Mouse (Mus musculus) CD8-positive naive resting alpha-beta T cell, adult 2 months (primary cell): ENCODE data around the gene Thap3.

Experiments
- DNase-seq, 2 experiments: peaks; one replicate each; pipeline ENCODE4 v3.0.0; 2022; ENCODE audit warnings: low read depth in 2 of 2, low spot score in 2 of 2

Thap3 gene

DNA sequence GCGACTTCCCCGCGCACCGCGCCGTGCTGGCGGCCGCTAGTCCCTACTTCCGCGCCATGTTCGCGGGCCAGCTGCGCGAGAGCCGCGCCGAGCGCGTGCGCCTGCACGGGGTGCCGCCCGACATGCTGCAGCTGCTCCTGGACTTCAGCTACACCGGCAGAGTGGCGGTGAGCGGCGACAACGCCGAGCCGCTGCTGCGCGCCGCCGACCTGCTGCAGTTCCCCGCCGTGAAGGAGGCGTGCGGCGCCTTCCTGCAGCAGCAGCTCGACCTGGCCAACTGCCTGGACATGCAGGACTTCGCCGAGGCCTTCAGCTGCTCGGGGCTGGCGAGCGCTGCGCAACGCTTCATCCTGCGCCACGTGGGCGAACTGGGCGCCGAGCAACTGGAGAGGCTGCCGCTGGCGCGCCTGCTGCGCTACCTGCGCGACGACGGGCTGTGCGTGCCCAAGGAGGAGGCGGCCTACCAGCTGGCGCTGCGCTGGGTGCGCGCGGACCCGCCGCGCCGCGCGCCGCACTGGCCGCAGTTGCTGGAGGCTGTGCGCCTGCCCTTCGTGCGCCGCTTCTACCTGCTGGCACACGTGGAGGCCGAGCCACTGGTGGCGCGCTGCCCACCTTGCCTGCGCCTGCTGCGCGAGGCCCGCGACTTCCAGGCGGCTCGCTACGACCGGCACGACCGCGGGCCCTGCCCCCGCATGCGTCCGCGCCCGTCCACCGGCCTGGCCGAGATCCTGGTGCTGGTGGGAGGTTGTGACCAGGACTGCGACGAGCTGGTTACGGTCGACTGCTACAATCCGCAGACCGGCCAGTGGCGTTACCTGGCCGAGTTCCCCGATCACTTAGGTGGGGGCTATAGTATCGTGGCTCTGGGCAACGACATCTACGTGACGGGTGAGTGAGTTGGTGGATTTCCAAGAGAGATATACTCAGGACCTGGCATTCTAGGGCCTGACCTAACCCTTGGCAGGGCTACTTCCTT lies 20.6 kb upstream of the Thap3 start:
- DNase-seq: peak; percentile 44 to 49

DNA sequence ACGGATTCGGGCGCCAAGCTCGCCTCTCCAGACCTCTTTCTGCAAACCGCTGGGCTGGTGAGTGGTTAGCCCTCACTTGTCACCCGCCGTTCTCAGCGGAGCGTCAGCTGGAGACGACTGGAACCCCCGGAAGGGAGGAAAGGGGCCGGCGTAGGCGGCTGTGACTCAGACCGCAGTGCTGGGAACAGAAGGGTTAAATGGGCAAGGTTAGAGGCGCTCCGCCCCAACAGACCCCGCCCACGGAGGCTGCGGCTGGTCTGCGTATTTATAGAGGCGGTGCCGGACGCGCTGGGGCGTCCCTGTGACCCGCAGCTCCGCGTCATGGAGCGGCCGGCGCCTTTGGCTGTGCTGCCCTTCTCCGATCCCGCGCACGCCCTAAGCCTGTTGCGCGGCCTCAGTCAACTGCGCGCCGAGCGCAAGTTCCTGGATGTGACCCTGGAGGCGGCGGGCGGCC lies 19.9 kb upstream of the Thap3 start, which contains the start of gene Klhl21:
Gene Klhl21, plus strand, starts transcription at position 182 of the 454 bp plus-strand sequence.
- DNase-seq: peak; percentile 86 to 92

DNA sequence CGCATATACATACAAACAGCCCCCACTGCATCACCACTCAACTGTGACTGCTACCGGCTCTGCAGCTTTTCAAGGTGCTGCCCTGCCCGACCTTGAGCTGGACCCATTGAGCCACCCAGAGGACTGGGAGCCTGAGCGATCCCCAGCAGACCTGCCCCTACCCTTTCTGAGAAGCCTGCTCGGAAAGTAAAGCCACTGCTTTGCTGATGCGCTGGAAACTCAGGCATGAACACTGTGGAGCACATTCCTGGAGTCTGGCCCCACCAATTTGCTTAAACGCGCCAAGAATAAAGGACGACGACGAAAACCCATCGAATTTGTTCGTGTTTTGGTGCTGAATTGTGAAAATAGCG lies 19.3 kb upstream of the Thap3 start:
- no peak for DNase-seq

DNA sequence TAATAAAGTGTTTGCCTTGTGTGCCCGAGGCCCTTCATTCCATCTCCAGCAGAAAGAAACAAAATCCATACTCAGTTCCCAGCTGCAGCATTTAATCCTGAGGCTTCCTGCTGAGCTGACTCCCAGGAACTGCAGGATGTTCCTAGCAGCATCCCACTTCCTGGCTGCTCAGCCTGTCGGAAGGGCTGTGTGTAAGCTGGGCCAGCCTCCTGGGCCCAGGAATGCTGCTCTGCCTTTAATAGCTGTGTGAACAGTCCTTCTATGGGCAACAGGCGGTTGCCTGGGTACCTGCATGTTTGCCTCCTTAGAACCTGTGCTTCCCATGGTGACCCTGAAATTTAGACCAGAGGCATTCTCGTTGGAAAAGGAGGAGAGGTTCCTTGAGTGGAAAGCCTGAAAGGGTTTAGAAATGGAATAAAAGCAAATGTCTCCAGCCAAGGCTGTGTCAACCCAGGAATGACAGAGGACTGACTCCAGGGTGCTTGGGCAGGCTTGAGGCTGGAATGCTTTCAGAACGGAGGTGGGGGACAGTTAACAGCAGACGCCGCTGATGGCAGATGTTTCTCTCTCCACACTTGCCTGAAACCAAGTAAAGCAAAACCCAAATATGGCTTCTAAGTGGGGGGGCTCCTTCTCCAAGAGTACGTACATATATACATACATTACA lies 18.8 kb upstream of the Thap3 start:
- DNase-seq: no peak

DNA sequence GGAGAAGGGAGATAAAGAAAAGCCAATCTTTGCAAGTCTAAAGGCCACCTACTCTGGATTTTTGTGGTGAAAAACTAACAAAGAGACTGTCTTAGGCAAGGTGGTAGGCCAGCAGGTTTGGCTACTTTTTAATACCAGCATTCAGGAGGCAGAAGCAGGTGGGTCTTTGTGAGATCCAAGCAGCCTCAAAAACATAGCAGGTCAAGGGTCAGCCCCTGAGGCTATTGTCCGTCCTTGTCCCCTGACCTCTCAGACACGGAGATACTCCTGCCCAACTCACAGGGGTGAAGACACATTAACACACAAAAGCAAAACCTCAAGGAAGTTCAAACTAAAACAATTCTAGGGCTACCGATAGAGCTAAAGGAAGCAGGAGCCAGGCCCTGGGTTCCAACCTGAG lies 18.0 kb upstream of the Thap3 start:
- no peak for DNase-seq

DNA sequence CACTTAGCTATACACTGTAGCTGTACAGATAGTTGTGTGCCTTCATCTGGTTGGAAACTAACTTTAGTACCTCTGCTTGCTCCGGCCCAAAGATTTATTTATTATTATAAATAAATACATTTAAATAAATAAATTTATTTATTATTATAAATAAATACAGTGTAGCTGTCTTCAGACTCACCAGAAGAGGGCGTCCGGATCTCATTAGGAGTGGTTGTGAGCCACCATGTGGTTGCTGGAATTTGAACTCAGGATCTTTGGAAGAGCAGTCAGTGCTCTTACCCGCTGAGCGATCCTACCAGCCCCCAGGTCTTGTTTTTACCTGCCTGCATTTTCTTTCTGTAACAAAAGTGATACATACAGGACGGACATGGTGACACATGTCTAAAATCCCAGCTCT lies 17.3 kb upstream of the Thap3 start:
- DNase-seq: no peak

DNA sequence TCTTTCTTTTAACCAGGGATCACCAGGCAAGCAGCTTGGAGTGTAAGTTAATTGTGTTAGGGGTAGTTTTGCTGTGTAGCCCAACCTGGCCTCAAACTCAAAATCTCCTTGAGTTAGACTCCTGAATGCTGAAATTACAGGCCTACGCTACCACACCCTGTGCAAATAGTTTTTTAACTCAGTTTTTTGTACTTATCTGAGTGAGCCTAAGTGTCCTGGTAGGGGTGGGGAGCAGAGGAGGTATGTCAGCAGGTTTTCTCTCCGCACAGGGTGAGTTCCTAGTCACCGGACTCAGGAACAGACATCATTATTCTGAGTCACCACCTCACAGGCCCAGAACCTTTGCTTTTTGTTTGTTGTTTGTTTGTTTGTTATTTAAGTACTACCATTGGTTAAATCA lies 13.3 kb upstream of the Thap3 start:
- no peak for DNase-seq

DNA sequence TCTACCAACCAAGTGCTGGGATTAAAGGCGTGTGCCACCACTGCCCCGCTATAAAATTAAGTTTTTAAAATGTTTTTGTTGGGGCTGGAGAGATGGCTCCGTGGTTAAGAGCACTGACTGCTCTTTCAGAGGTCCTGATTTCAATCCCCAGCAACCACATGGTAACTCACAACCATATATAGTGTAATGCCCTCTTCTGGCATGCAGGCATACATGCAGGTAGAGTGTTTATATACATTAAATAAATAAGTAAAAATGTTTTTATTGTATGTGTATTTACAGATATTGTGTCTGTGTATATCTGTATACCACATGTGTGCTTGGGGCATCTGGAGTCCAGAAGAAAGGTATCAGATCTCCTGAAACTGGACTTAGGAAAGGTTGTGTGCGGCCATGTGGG lies 12.5 kb upstream of the Thap3 start:
- no peak for DNase-seq

DNA sequence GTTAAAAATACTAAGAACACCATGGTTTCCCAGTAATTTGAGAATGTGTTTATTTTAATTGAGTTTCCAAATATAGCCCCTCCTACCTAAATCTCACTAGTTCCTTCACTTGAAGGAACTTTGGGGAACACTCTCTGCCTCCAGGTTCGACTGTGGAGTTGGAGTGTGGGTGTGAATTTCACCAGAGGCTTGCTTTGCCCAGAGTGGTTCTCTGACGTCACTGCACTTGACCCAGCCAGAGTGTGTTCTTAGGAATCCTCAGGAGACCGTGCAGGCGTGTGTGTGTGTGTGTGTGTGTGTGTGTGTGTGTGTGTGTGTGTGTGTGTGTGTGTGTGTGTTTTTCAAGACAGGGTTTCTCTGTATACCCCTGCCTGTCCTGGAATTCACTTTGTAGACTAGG lies 12.1 kb upstream of the Thap3 start:
- DNase-seq: no peak

DNA sequence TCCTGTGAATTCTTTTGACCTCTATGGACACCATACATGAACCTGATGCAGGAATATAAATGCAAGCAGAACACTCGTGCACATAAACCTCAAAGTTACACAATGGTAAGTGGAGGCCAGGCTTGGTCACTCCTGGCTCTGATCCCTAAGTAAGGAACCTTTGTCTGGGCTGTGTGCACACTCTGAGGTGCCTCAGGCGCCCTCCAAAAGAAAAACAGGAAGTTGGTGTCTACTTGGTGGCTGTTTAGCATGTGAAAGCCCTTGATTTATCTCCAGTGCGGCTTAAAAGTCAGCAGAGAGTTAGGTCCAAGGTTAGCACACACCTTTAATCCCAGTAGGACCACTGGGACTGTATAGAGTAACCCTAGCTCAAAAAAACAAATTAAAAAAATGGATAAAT lies 10.7 kb upstream of the Thap3 start:
- DNase-seq: no peak

DNA sequence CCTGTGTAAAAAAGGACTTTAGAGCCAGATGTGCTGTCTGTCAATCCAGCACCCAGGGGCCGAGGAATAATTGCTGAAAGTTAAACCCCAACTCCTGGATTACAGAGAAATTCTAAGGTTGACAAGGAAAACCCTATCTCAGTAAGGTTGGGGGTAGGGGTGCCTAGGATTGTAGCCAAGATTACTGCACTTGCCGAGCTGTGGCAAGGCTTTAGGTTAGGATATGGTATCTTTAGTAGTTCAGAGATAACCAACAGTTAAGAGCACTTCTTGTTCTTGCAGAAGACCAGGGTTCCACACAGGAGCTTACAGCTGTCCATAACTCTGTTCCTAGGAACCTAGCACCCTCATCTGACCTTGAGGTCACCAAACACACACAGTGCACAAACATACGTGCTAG lies 8.9 kb upstream of the Thap3 start:
- no peak for DNase-seq

DNA sequence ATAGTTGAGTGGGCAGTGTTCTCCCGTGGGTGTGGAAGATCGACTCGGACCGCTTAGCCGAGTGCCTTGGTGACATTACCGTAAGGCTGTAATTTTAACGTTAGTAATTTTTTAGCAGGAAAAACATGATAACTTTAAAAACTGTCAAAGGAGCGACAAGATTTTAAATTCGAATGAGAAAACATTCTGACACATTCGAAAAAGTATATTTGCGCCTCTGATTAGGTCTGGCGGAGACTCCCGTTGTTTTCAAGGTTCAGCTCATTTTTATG lies 8.1 kb upstream of the Thap3 start:
- DNase-seq: no peak

DNA sequence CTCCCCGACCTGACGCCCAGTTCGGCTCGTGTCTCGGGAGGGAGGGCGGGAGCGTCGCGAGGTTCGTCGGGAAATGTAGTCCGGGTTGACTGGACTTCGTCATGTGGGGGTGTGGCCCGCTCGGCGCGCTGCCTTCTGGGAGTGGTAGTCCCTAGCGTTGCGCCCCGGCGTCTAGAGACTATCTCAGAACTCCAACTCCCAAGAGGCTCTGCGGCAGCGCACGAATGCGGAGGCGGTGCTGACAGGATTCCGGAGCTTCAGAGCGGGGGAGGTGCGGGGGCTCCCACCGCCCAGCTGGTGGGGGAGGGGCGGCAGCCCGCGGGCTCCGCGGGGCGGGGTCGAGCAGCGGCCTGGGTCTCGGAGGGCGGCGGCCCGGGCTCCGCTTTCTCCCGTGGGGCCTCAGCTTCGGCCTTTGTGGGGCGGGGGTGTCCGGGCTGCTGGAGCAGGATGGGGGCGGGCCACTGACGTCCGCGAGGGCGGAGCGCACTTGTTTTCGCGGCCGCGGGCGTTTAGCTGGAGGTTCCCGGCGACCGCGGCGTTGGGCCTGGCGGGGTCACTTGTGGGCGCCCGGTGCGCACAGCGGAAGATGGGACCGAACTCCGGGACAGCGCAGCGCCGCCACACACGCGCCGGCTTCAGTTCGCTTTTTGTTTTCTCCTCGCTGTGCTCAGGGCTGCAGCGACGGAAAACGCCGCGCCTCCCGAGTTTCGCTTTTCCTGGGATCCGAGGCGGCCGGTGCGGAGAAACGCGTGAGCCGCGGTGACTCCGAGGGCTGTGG lies 7.6 kb upstream of the Thap3 start, which contains the start of gene Phf13:
Gene Phf13, minus strand, starts transcription at position 86 of the 778 bp plus-strand sequence.
- peak; percentile 96 to 98 for DNase-seq

DNA sequence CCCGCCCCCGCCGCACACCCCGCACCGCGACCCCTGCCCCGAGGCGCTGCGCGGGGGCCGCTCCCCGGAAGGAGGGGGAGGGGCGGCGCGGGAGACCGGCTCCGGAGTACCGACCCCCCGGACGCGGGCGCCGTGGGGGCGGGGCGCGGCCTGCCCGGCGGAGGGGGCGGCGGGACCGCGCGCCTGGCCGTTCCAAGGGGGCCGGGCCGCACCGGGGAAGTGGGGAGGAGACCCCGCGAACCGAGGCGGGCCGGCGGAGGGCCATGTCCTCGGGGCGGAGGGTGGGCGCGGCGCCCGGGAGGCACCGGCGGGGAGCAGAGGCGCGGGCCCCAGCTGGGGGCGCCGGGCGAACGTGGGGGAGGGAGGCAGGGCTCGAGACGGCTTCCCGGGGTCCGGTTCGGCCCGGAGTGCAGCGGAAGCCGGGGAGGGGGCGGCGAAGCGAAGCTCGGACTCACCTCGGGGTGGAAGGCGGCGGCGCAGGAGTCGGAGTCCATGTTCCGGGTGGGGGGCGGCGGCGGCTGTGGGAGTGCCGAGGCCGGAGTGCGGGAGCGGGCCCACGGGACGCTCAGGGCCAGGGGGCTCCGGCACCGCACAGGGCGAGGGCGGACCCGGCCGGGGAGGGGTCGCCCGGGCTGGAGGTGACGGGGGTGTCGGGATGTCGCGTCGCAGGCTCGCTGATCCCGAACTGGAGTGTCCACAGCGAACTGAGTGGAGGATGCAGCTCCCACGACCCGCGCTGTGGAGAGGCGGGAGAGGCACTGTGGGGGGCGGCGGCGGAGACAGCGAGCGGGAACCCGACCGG lies 6.8 kb upstream of the Thap3 start:
- peak in 1 of 2 experiments; percentile 20 for DNase-seq

DNA sequence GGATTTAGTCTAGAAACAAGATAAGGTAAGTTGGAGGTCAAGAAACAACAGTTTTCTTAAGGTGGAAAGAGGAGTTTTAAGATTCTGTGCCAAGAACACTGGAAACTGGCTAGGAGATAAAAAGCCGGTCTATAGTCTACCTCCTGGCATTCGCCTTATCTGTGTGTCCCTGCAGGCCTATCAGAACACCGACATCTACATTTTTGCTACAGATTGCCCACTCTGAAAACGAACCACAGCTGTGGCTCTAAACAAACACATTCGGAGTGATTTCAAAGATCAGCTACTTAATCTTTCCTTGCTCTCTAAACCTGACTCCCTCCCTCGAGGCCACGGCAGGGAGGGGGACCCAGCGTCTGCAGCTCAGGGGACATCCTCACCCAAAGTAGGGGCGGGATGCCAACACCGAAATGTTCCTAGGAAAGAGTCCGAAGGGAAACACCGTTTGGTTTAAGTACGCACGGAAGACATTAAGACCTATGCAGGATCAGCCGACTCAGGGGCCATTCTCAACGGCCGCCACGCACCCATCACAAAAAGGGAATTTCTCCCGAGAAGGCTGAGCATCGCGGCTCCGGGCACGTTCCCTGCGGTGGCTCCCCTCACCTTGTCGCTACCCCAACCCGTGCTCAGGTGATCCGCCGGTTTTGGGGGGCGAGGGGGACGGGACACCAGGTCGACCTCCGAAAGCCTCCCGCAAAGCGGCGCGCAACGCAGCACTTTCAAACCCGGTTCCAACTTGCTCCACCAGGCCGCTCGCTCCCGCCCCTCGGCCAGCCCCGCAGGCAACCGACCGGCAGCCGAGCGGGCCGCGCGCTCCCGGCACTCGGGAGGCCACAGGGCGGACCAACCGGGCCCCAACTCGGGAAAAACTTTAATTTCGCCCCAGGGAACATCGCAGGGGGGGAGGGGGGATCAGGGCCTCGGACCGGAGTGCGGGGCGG lies 5.7 kb upstream of the Thap3 start:
- DNase-seq: no peak

DNA sequence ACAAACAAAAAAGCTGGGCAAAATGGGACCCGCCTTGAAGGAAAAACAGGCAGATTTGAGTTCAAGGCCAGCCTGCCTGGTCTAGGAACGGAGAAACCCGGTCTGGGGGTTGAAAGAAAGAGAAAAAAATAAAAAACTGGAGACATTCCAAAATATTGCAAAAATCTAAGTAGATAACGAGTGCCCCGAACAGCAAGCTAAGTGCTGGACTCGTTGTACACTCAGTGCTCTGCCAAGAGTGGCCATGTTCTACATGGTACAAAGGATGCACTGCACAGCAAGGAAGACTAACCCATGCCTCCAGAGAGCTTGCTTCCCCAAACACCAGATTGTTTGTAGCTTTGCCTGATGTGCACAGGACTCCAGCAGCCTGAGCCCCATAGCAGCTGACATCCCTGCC lies 4.2 kb upstream of the Thap3 start:
- no peak for DNase-seq

DNA sequence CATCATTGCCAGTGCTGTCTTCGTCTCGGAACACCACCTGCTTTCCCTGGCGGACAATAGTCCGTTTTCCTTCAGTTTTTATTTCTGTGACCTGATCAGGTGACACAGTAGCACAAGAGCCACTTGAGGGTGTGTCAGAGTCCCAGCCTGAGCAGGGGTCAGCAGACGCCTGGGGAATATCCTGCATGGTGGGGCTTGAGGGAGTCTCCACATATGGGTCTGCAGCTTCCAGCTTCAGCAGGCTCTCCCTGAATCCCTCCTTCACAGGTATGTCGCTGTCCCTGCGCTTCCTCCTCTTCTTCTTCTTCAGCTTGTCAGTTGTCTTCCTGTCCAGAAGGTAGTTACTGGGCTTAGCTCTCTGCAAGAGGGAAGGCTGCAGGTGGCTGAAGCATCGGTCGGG lies 3.3 kb upstream of the Thap3 start:
- no peak for DNase-seq

DNA sequence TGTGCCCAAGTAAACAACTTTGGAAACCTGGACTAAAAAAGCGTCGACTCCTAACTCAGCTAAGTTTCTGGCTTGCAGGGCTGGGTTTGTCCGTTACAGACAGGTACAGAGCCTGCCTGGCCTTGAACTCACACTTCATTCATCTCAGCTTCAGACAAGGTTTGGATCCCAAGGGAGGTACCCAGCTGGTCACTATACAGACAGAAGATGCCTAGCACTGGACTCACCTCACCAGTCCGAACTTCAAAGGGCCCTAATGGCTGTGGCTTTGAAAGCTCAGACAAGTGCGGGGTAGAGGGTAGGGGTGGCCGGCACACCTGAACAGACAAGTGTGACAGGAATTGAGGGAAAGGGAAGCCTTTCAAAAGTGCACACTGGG lies 302 bp upstream of the Thap3 start:
- no peak for DNase-seq

DNA sequence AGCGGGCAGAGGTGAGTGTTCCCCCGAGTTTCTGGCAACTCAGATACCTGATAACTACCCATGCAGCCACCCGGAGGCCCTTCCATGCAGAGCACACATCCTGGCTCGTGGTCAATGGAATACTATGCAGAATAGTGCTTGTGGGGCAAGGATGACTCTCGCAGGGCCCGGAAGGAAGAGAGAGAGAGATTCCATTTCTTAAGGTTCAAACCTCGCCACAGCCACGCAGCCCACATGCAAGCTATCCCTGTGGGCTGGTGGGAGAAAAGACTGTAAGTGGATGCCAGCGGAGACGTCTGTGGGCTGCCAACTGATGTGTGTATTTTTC lies 819 bp downstream of the Thap3 start:
- DNase-seq: no peak

DNA sequence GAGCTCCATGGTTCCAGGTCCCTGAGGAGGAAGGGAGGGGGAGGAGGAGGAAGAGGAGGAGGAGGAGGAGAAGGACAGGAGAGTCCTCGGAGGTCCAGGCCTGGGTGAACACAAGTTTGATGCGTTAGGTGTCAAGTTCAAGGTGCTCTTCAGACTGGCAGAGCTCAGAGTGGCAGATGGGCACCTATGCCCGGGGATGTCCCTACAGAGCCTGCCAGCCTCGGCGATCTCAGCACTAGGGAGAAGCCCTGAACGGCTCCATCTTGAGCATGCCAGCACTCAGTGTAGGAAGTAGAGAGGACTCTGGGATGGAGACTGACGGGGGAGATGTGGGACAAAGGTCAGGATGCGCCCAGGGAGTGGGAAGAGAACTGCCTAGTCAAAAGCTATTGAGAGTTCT lies 2.1 kb downstream of the Thap3 start:
- no peak for DNase-seq
